In the genomic region with DNA sequence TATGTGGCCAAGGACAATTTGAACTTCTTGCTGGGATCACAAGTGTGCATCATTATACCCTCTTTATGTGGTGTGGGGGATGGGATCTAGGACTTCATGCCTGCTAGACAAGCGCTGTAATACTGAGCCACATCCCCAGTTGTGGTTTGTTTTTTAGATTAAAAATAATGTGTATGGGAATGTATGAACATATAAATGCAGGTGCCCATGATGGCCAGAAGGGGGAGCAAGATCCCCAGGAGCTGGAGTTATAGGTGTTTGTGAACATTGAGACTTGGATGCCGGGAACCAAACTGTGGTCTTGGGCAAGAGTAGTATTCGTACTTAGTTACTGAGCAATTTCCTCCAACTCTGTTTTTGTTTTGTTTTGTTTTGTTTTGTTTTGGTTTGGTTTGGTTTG, we compare ENCODE assay signal across 12 mouse cellular contexts. TPM values are rescaled to one million over a fixed set of nuclear protein-coding genes. Genes with fewer than 3 reads are reported as not detected.
A peak's percentile ranks its signal among the peaks of the same experiment; 100 is the strongest.
DNase-seq lines count a peak whose midpoint lies in the region; ATAC-seq and TF ChIP-seq lines count a peak whose summit lies in the region.
"Had no signal": no experiment of that assay in that cellular context is flagged by ENCODE, and none has a peak within 500 bp of the region (broad histone marks: within the 10 kb centered on the region; RNA-seq: fewer than 3 reads in every experiment).

No protein-coding gene starts in this region.

- H3K27me3 ChIP-seq in liver, adult 2 months (ENCODE audit: control insufficient read depth, insufficient read depth, low read length), result no peaks in the 10 kb centered on the region
- H3K27me3 ChIP-seq in liver, embryonic 12.5 days (replicated peaks), result no peaks in the 10 kb centered on the region
- H3K27me3 ChIP-seq in E14TG2a.4 (ENCODE audit: insufficient read depth, low read length), result peaks cover 41% of the 10 kb centered on the region
- peaks cover 20% of the 10 kb centered on the region for H3K27me3 ChIP-seq in midbrain, embryonic 16.5 days (ENCODE audit: control insufficient read depth, insufficient read depth, low read depth, low read length)

- H3K4me3 ChIP-seq in liver, adult 2 months (ENCODE audit: insufficient read depth, low read depth, low read length), result no peak overlapping the region
- no peak overlapping the region for H3K4me3 ChIP-seq in liver, embryonic 12.5 days
- no peak overlapping the region for H3K4me3 ChIP-seq in E14TG2a.4 (replicated peaks; ENCODE audit: low read length)
- H3K4me3 ChIP-seq in midbrain, embryonic 16.5 days (ENCODE audit: low read depth, low read length), result no peak overlapping the region
- H3K4me3 ChIP-seq: myocyte had no signal

- H3K27ac ChIP-seq in liver, adult 2 months (replicated peaks; ENCODE audit: insufficient read depth, low read depth, low read length), result peak overlapping the region; percentile 93
- no peak overlapping the region for H3K27ac ChIP-seq in liver, embryonic 12.5 days
- H3K27ac ChIP-seq in midbrain, embryonic 16.5 days (ENCODE audit: low read length), result no peak overlapping the region
- H3K27ac ChIP-seq: embryonic facial prominence, embryonic 13.5 days; limb, embryonic 13.5 days had no signal

- peaks cover 21% of the 10 kb centered on the region for H3K4me1 ChIP-seq in liver, adult 2 months (ENCODE audit: control insufficient read depth, insufficient read depth, low read length)
- peaks cover 48% of the 10 kb centered on the region for H3K4me1 ChIP-seq in liver, embryonic 12.5 days
- H3K4me1 ChIP-seq in E14TG2a.4 (replicated peaks; ENCODE audit: low read depth, low read length), result peaks cover 39% of the 10 kb centered on the region
- peaks cover 26% of the 10 kb centered on the region for H3K4me1 ChIP-seq in midbrain, embryonic 16.5 days (ENCODE audit: control insufficient read depth, insufficient read depth, low read length)

- 42% methylated on average over 3 of the region's 3 CpGs for WGBS in liver, adult 2 months
- 60% methylated on average over 3 of the region's 3 CpGs for WGBS in liver, embryonic 12.5 days (ENCODE audit: insufficient replicate concordance)
- WGBS in midbrain, embryonic 16.5 days, result 81% methylated on average over 3 of the region's 3 CpGs

- ATAC-seq in liver, embryonic 12.5 days, result no peak
- no peak for ATAC-seq in midbrain, embryonic 16.5 days

- no peak for TF ChIP-seq POLR2A in liver, adult 2 months (IDR thresholded peaks at IDR 0.05; ENCODE audit: extremely low read depth, insufficient read depth, low read length)

- peak; percentile 62 for DNase-seq in liver, adult 2 months (ENCODE audit: extremely low read depth, low read depth, low spot score)
- peak; percentile 68 for DNase-seq in NIH3T3 (ENCODE audit: low read depth)
- peak; percentile 7 for DNase-seq in mesoderm, embryonic 11.5 days (ENCODE audit: low read depth, low spot score)
- DNase-seq in heart, postnatal 25 days (ENCODE audit: low spot score), result no peak
- DNase-seq: adrenal gland, postnatal 14 days; kidney, postnatal 4 days had no signal

- no peak overlapping the region for H3K4me2 ChIP-seq in liver, embryonic 12.5 days
- H3K4me2 ChIP-seq in midbrain, embryonic 16.5 days (ENCODE audit: low read length), result no peak overlapping the region

- no peaks in the 10 kb centered on the region for H3K9me3 ChIP-seq in liver, embryonic 12.5 days (replicated peaks)
- no peaks in the 10 kb centered on the region for H3K9me3 ChIP-seq in E14TG2a.4 (ENCODE audit: low read length)
- no peaks in the 10 kb centered on the region for H3K9me3 ChIP-seq in midbrain, embryonic 16.5 days (replicated peaks; ENCODE audit: control insufficient read depth, low read length, poor library complexity, severe bottlenecking)
- H3K9me3 ChIP-seq: embryonic facial prominence, embryonic 13.5 days; limb, embryonic 13.5 days had no signal

- no peaks in the 10 kb centered on the region for H3K79me2 ChIP-seq in liver, adult 2 months (ENCODE audit: control insufficient read depth, insufficient read depth, low read length)

- no peaks in the 10 kb centered on the region for H3K36me3 ChIP-seq in liver, adult 2 months (ENCODE audit: control insufficient read depth, insufficient read depth, low read length)
- H3K36me3 ChIP-seq in liver, embryonic 12.5 days, result no peaks in the 10 kb centered on the region
- H3K36me3 ChIP-seq in E14TG2a.4 (ENCODE audit: insufficient read depth, low read length), result no peaks in the 10 kb centered on the region
- H3K36me3 ChIP-seq in midbrain, embryonic 16.5 days (ENCODE audit: control insufficient read depth, insufficient read depth, low read length), result no peaks in the 10 kb centered on the region
- H3K36me3 ChIP-seq: embryonic facial prominence, embryonic 13.5 days; limb, embryonic 13.5 days had no signal

- intact Hi-C loops in heart, postnatal 25 days (cut with DNase I), result loop anchor here (2.0 to 5.0 kb wide), 2 partner anchors 28 to 38 kb away; a partner anchor contains a TSS

- peak; percentile 53; the same call in 1 of the 2 replicates for TF ChIP-seq CTCF in liver, adult 2 months (IDR thresholded peaks at IDR 0.05; ENCODE audit: low read depth, low read length)
- peak; percentile 94 for TF ChIP-seq CTCF in E14TG2a.4 (conservative IDR thresholded peaks at IDR 0.05; ENCODE audit: low read length)

- no peak overlapping the region for H3K9ac ChIP-seq in liver, adult 2 months (ENCODE audit: low read depth, low read length)
- H3K9ac ChIP-seq in liver, embryonic 12.5 days, result no peak overlapping the region
- H3K9ac ChIP-seq in midbrain, embryonic 16.5 days (ENCODE audit: low read depth, low read length), result no peak overlapping the region
- H3K9ac ChIP-seq: embryonic facial prominence, embryonic 13.5 days; limb, embryonic 13.5 days had no signal

RNA-seq across cellular contexts. Expression of a gene that starts 1.3 kb away (rescaled TPM):
- total RNA-seq in liver, adult 2 months (2014; rRNA removed), result 162 and 234 TPM in 2 replicates
- 182 and 211 TPM in 2 replicates for polyA plus RNA-seq in liver, adult 2 months (2012; rRNA removed)
- 7.0 and 8.3 TPM in 2 replicates for polyA plus RNA-seq in liver, embryonic 12.5 days (2016; fragmentation: Nextera tagmentation; extraction: Ambion mirVana)
- 14.9 and 15.1 TPM in 2 replicates for polyA plus RNA-seq in midbrain, embryonic 16.5 days (2015; fragmentation: Nextera tagmentation; extraction: Ambion mirVana)
- total RNA-seq in heart, postnatal 25 days (2021), result 10 to 100 TPM; 60.2 to 60.5 TPM

RNA-seq across cellular contexts. Expression of a gene that starts 38.0 kb away (rescaled TPM):
- total RNA-seq in liver, adult 2 months (2014; rRNA removed), result 1.7 and 1.8 TPM in 2 replicates
- 2.4 and 3.9 TPM in 2 replicates for polyA plus RNA-seq in liver, adult 2 months (2012; rRNA removed)
- polyA plus RNA-seq in liver, embryonic 12.5 days (2016; fragmentation: Nextera tagmentation; extraction: Ambion mirVana), result 5.1 and 5.7 TPM in 2 replicates
- 10.8 and 11.2 TPM in 2 replicates for polyA plus RNA-seq in midbrain, embryonic 16.5 days (2015; fragmentation: Nextera tagmentation; extraction: Ambion mirVana)
- total RNA-seq in heart, postnatal 25 days (2021), result 1 to 10 TPM; 2.4 to 2.8 TPM

RNA-seq across cellular contexts. Expression of a gene that starts 38.1 kb away (rescaled TPM):
- total RNA-seq in liver, adult 2 months (2014; rRNA removed), result 35.2 and 41.1 TPM in 2 replicates
- 45.2 and 46.8 TPM in 2 replicates for polyA plus RNA-seq in liver, adult 2 months (2012; rRNA removed)
- polyA plus RNA-seq in liver, embryonic 12.5 days (2016; fragmentation: Nextera tagmentation; extraction: Ambion mirVana), result 95.7 and 99.8 TPM in 2 replicates
- polyA plus RNA-seq in midbrain, embryonic 16.5 days (2015; fragmentation: Nextera tagmentation; extraction: Ambion mirVana), result 90.5 and 93.9 TPM in 2 replicates
- total RNA-seq in heart, postnatal 25 days (2021), result 10 to 100 TPM; 93.9 to 96.1 TPM

Comparison
In these comparisons a context has a peak if more than half of its experiments do, and no peak if none do; other contexts are left out.
1. RNA of a gene that starts 1.3 kb away (polyA plus RNA-seq): 182 to 211 TPM in liver, adult 2 months; 14.9 to 15.1 TPM in midbrain, embryonic 16.5 days and 7.0 to 8.3 TPM in liver, embryonic 12.5 days; every median in the first group is over 10 times any median in the second.